Mouse (Mus musculus): ENCODE measurements at regions not wholly inside any gene's neighbourhood (a gene's known extent, or its start where the extent isn't known, plus 50 kb on each side); places are given as distances from the start of the nearest gene placed in this dataset.

DNA sequence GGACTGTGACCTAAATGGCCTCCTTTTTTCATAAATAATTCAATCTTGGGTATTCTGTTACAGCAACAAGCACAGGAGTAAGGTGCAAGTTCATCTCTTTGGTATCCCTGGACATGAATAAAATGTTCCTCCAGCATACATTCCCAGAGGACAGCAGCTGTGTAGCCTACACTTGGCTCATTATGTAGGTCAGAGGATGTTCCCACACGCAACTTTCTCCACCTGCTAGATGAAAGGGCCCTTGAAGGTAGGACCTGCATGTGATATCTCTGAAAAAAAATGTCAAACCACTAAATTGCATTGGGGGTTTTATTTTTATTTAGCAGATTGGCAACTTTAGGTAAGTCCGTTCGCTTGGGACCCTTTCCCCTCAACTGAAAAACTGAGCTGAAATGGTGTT is 218.2 kb upstream of the Elac2 start:
- in situ Hi-C loops (cut with MboI; ENCODE audit: unreplicated experiment in 2 of 2): no loop called here

DNA sequence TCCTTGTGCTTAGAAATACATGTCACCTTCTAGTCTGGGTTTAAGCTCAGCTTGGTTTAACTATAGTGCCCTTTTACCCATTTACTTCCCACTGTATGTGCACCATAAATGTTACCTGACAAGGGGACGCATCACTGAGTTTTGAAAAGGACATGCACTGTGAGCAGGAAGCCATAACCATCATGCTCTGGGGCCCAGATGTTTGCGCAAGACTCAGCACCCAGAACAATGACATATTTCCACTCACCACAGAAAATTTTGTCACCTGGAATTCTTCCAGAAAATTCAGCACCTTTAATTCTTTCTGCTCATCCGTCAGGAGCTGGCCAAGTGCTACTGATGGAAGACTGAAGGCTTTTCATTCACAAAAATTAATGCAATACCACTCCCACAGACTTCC is 216.1 kb upstream of the Elac2 start:
- in situ Hi-C loops (cut with MboI; ENCODE audit: unreplicated experiment in 2 of 2): no loop called here

DNA sequence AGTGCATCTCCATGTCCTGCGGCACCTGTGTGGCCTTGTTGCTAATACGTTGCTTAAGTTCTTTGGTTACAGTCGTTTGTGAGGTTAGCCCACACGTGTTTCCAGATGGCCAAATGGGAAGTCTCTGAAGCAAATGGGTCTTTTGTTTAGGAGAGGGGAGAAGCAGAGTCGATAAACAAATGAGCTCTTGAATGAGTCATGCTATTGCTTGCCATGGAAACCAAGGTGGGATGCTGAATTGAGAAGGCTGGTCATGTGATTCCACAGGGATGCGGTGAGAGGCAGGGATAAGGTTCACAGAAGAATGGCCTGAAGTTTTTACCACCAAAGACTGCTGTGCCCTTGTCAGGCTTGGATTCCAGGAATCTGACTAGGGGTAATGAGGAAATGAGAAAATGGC is 214.8 kb upstream of the Elac2 start:
- in situ Hi-C loops (cut with MboI; ENCODE audit: unreplicated experiment in 2 of 2): no loop called here

DNA sequence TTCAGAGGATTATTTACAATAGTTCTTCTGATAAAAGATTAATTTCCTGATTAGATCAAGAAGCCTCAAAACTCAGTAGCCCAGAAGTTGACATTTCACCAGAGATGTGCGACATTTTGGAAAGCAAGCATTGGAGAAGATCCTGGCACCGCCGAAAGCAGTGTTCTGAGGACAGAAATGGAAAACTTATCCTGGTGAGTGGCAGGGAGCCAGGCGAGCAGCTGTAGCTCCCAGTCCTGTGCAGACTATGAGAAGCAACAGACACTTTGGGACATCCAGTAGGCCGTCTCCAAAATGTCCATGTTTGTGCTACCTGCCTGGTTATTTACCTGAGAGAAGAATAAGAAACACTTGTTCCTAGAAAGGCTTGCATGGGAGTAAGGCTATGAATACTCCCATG is 202.1 kb upstream of the Elac2 start:
- in situ Hi-C loops (cut with MboI; ENCODE audit: unreplicated experiment in 2 of 2): no loop called here

DNA sequence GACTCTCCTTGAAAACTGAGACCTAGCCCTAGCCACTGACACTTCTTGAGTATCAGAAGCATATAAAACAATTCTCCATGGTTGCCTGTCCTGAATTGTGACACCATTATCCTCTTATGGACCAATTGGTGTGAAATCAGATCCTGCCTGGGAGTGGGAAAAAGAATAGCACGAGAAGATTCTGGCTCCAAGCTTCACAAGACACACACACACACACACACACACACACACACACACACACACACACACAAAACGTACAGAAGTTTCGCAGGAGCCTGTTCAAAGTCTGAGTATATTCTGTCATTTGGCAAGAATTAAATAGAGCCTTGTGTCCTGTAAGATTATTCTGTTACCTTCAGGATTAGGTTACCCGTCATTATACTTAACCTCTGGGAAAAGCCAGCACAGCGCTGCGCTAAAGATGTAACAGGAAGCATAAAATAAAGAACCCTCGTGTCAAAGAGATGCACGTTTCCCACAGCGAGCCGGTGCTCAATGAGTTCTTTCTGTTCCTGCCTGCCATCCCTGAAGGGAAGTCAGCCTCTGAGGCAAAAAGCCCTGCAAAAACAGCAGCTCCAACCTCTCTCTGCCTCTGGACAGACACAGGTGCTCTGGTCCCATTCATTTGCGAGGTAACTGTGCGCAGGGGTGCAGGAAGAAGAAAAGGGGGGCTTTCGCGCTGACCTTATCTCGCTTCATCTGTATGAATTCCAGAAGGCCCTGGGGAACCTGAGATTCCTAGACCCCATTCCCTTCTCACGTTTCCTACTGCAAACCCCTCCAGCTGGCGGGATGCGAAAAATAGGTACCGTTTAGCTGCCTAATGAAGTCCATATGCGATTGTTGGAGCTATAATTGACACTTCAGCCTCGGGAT is 178.4 kb upstream of the Elac2 start:
- in situ Hi-C loops (cut with MboI; ENCODE audit: unreplicated experiment in 2 of 2): no loop called here

DNA sequence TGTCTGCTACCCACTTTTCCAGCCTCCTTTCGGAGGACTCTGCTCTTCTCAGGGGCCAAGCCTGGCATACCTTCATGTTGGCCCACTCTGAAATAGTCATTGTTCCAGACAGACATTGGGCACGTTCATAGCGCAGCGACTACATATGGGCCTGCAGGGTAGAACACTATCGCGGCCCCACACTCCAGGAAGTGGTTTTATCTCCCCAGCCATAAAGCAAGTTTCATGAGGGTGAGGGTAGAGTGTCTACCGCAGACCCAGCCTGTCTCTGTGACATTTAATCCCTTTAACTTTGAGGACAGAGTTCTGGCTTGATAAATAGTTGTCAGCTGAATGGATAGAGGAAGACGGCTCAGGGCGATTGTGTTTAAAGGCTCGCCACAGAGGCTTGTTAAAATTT is 177.5 kb upstream of the Elac2 start:
- in situ Hi-C loops (cut with MboI; ENCODE audit: unreplicated experiment in 2 of 2): no loop called here

DNA sequence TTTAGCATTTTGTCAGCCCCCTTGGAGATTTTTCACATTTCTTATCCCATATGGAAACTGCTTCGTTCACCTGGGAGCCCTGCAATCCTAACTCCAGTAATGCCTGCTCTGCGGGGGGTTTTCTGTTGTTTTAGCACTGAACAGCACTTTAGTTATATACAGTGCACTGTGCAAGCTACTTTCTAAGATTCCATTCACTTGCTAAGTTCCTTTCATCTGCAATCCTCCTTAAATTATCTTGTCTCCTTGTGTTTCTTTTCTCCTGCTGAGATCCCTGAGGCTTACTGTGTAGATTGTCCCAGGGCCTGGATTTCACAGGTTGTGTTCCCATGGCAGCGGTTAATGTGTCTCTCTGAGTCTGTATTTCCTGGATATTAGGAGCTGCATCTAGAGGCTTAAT is 173.3 kb upstream of the Elac2 start:
- in situ Hi-C loops (cut with MboI; ENCODE audit: unreplicated experiment in 2 of 2): no loop called here

DNA sequence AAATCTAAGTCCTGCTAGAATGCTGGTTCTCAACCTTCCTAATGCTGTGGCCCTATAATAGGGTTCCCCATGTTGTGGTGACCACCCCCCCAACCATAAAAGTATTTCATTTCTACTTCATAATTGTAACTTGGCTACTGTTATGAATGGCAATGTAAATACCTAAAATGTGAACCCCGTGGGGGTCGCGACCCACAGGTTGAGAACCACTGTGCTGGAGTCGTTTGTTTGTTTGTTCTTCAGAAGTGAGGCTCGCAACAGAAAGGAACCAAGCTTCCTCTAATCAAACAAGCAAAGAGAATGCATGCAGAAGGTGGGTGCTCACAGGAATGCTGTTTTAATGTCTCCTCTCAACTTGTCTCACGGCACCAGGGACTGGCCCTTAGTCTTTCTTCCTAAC is 166.4 kb upstream of the Elac2 start:
- in situ Hi-C loops (cut with MboI; ENCODE audit: unreplicated experiment in 2 of 2): no loop called here

DNA sequence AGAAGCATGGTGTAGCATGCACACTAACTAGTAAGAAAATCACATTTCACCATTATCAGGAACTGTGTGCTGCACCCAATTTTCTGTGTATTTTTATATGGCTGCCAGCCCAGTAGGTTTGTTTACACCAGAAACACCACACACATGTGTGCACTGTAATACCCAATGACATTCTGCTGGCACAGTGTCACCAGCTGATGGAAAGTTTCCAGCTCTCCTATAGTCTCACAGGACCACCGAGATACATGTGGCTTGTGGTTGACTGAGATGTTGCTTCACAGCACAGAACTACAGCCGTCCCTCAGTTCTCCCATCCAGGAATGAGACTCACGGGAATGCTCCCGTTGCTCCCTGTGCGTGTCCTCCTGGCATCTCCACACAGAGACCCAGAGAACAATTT is 149.4 kb upstream of the Elac2 start:
- in situ Hi-C loops (cut with MboI; ENCODE audit: unreplicated experiment in 2 of 2): no loop called here

DNA sequence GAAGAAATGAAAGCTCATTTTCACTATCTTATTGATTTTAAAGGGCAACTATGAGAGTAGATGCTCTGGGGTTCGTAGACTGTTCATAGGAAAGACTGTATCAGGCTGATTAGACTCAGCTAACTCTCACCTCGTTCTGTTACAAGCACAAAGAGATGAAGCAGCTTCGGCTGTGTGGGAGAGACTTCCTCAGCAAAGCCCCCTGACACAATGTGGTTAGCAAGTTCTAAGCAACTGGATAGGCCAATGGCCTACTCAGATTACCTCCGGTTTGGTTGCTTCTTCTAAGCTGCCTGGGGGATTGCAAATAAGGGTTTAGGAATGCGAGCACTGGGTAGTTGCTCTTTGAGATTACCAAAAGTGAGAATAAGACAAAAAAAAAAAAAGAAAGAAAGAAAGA is 146.4 kb upstream of the Elac2 start:
- in situ Hi-C loops (cut with MboI; ENCODE audit: unreplicated experiment in 2 of 2): no loop called here

DNA sequence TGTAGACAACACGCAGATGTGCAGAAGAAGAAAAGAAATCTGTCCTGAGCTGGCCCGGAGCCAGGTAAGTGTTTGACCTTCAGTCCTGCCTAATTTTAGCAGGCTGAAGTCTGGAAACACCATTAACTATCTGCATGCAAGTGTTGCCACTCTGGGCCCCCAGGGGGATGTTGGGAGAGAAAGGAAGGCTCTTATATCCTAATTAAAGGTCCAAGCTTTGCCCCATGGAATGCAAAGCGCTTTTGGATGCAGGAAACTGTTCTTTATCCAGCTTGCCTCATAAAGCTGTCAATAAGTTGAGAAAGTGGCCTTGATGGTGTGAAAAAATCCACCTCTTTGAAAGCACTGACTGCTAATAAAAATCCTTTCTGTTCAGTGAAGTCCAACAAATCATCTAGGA is 145.1 kb upstream of the Elac2 start:
- in situ Hi-C loops (cut with MboI; ENCODE audit: unreplicated experiment in 2 of 2): no loop called here

DNA sequence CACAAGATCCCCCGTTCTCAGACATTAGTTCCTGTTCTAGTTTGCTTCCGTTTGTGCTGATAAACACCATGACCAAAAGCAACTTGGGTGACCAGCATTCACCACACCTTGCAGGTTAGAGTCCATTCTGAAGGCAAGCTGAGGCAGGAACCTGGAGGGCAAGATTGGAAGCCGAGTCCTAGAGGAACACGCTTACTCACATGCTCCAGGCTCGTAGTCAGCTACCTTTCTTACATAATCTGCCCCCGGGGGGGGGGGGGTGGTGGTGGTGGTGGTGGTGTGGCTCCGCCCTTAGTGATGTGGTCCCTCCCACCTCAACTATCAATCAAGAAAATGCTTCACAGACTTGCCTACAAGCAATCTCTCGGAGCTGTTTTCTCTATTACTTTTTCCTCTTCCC is 142.1 kb upstream of the Elac2 start:
- in situ Hi-C loops (cut with MboI; ENCODE audit: unreplicated experiment in 2 of 2): no loop called here

DNA sequence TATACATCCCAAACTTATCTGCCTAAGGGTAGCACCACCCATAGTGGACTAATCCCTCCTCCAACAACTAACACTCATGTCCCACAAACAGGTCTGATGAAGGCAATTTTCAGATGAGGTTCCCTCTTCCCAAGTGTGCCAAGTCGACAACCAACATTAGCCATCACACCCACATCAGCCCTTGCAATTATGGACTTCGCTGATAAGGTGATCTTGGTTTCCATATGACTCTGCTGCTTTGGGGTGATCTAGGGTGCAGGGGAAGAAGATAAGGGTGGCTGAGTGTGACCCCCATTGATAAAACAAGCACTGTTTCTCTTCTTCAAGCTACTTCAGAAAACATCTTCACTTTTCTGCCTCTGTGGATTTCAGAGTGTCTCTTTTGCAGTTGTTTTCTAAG is 137.7 kb upstream of the Elac2 start:
- in situ Hi-C loops (cut with MboI; ENCODE audit: unreplicated experiment in 2 of 2): no loop called here

DNA sequence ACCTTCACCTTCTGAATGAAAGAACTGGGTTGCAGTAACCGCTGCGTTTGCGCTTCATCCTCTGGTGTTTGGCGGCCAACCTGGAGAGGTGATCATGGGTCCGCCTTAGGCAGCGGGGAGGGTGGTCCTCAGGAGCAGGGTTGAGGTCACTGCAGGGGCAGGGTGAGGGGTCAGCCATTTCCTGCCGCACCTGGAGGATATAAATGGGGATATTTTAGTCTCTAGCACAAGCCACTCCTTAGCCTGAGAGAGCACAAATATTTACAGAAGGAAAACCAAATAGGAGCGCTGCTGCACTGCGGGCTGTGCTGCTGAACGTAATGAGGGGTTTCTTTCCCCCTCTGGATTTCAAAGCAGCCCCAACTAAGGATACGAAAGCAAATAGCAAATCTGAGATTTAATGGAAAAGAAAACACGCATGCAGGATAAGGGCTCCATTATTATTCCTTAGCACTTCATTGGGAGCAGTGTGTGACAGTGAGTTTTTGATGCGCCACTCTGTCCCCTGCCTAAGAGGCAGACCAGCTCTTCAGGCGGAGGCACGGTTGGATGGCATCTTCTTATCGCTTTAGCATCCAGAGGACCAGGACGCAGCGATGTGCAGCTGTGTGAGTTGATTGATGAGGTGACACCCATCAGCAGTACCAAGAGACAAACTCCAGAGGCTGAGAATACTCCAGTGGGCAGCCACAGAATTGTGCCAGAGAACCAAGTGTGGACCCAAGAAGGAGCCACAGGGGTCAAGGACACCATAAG is 135.9 kb upstream of the Elac2 start:
- in situ Hi-C loops (cut with MboI; ENCODE audit: unreplicated experiment in 2 of 2): no loop called here

DNA sequence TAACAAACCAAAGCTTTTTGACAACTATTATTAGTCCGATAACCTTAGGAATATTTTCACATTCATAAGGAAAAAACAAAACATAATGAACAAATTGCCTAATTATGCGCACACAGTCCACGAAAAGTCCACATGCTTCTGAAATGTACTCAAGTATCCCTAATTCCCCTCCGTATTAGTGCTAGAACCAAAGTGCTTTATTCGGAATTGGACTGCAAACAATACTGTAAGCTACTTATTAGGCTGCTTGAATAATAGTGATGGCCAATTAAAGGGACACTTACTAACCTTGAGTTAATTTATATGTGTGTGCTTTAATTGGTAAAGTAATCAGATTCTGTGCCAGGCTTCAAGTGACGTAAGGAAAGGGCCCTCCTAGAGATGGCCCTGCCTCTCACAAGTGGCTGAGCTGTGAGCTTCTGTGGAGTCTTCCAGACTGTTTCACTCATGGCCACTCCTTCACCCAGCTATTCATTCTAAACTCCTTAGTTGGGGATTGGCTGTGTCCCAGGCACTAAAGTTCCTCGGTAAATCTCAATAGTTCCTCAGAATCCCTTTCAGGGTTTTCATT is 132.2 kb upstream of the Elac2 start:
- in situ Hi-C loops (cut with MboI; ENCODE audit: unreplicated experiment in 2 of 2): no loop called here

DNA sequence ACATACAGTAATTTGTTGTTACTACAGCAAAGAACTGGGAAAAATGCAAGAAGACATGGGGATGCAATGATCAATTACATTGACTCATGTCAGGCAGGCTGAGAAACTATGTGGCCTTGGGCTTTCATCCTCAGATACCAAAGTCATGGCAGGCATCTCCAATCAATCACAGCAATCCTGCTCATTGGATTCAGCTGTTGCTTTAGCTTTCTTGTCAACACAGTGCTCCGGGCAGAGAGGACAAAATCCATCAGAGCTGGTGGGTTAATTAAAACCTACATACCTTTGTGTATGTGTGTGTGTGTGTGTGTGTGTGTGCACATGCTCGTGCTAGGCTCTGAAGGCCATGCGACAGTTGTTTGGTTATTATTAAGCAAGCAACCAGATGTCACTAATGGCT is 119.2 kb upstream of the Elac2 start:
- in situ Hi-C loops (cut with MboI; ENCODE audit: unreplicated experiment in 2 of 2): no loop called here

DNA sequence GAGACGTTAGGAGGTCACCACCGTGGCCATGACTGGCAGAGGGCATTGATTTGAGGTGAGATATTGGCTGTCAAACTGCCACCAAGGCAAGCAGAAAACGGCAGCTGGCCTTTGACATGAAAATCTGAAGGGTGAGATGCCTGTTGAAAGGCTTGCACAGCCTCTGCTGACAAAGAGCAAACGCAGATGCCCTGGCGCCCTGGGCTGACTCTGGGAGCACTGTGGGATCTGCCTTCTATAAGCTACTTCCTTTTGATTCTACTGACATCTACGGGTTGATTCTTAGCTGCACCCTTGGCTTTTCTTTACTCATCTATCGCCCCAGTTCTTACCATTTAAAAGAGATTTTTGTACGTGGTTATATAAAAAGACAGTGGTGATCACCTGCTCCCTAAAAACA is 98.2 kb upstream of the Elac2 start:
- in situ Hi-C loops (cut with MboI; ENCODE audit: unreplicated experiment in 2 of 2): loop anchor here in 1 of 2 experiments (25.0 kb wide), 1 partner anchor 1968 kb away; no protein-coding TSS in a partner anchor

DNA sequence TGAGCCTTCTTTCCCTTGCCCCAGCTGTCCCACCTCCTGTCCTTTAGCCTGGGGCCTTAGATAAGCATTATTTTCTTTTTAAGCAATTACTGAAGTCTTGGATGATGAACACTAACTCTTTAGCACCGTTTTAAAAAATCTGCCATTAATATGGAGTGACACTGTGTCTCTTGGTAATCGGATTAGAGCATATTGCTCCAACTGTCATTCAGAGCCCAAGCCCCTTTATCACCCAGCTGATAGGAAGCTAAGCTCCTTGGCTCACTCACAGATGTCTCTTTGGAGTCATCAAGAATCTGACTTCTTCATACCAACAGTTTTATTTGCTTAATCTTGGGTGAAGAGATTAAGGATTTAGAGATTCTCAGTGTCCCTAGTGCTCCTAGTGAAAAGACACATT is 94.3 kb upstream of the Elac2 start:
- in situ Hi-C loops (cut with MboI; ENCODE audit: unreplicated experiment in 2 of 2): loop anchor here in 1 of 2 experiments (25.0 kb wide), 1 partner anchor 1972 kb away; no protein-coding TSS in a partner anchor

DNA sequence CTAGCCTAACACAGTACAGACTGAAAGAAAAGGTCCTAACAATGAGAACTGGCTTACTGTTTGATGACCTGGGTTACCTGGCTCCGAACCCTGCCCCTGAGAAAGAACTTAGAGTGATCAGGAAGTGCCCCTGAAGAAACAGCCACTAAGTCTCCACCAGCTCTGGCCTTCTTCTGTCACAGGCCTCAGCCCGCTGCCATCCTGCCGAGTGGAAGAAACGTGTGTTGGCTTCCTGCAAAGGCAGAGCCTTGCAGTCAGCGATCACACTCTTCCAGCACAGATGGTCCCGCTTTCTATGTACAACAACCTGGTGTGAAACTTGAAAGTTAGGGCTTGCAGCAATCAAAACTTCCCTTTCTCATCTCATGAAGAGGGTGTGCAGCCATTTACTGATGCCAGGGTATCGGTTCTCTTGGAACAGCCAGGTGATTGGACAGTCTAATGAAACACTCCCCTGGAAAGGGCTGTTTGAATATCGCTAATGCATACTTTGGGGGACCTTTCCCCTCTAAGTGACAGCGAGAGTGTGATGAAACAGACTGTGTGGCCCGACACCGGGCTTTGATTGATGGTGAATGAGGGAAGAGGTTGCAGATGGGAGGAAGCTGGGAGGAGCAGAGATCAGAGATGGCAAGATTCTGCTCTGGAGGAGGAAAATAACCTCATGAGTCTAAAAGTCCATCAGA is 89.4 kb upstream of the Elac2 start:
- in situ Hi-C loops (cut with MboI; ENCODE audit: unreplicated experiment in 2 of 2): loop anchor here (10.0 to 25.0 kb wide), 2 partner anchors 1675 to 1977 kb away; no protein-coding TSS in a partner anchor

DNA sequence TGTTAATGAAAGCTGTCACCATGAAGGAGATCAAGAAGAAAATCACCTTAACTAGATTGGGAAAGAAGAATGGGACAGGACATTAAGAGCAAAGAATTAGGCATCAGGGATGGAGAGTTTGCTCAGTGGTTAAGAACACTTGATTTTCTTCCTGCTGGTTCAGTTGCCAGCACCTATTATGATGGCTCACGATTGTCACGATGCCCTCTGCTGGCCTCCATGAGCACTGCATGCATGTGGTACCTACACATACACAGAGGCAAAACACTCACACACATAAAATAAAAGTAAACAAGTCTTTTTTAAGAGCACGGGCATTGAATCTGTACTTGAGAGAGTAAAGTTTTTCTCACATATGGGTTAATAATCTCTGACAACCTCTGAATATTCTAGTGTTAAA is 88.1 kb upstream of the Elac2 start:
- in situ Hi-C loops (cut with MboI; ENCODE audit: unreplicated experiment in 2 of 2): loop anchor here (10.0 to 25.0 kb wide), 2 partner anchors 1676 to 1978 kb away; no protein-coding TSS in a partner anchor
